Mouse (Mus musculus) fibroblast of lung, adult 2 months (primary cell): ENCODE results near the gene Ampd1.
"Not testable (repeated sequence)": the region's sequence is repeated elsewhere in the genome, so short reads cannot be mapped to it uniquely, and the experiment has no call there.

ENCODE experiments used
- DNase-seq: peaks from one replicate; pipeline ENCODE4 v3.0.0-alpha.2; 2011; ENCODE audit warnings: low read depth

Ampd1 gene

GRCm38 (mm10) chr3:103102454-103103390, 28.9 kb downstream of the Ampd1 start, which contains the start of gene Dennd2c:
Dennd2c (plus strand) TSS chr3:103102604.
- peak; percentile 76 for DNase-seq

- DNase-seq = no peak
Measured at GRCm38 (mm10) chr3:103107565-103108240, 33.9 kb downstream of the Ampd1 start.

DNA sequence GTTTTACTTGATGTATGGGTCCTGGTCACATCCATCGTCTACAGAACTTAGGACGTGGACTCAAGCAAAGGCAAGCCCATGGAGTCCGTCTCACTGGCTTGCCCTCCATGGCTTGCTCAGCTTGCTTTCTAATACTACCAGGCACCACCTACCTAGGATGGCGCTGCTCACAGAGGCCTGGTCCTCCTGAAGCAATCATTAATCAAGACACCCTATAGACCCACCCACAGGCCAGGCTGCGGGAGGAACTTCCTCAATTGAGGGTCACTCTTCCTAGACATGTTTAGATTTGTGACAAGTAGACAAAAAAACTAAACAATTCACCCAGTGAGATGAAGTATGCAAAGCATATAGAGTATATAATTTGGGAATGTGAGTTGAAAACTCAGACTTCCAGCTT, 38.4 kb downstream of the Ampd1 start:
- no peak for DNase-seq

- no peak for DNase-seq
Measured at GRCm38 (mm10) chr3:103123636-103124035, 49.8 kb downstream of the Ampd1 start.

GRCm38 (mm10) chr3:103126138-103126537, 52.3 kb downstream of the Ampd1 start:
- no peak for DNase-seq

DNA sequence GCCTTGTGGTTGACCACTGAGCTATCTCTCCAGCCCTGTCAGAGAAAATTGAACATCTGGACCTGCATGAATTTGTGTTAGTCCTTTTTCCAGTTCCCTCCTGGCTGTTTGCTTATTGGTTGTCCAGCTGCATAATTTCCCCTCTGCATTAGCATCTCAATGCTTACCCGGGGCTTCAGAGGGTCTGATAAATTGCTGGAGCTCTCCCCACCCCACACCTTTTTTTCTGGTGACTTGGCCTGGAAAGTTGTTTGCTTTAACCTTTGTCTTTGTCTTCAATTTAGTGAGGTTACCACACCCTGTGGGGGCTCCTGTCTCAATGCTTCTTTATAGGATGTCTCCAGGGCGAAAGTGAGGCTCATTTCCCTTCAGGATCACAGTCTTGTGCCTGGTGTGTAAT, 53.4 kb downstream of the Ampd1 start:
- no peak for DNase-seq

- DNase-seq = no peak
Measured at GRCm38 (mm10) chr3:103127721-103128120, 53.9 kb downstream of the Ampd1 start.

- no peak for DNase-seq
Measured at GRCm38 (mm10) chr3:103128251-103128650, 54.4 kb downstream of the Ampd1 start.

GRCm38 (mm10) chr3:103129367-103130159, 55.7 kb downstream of the Ampd1 start:
- no peak for DNase-seq

DNA sequence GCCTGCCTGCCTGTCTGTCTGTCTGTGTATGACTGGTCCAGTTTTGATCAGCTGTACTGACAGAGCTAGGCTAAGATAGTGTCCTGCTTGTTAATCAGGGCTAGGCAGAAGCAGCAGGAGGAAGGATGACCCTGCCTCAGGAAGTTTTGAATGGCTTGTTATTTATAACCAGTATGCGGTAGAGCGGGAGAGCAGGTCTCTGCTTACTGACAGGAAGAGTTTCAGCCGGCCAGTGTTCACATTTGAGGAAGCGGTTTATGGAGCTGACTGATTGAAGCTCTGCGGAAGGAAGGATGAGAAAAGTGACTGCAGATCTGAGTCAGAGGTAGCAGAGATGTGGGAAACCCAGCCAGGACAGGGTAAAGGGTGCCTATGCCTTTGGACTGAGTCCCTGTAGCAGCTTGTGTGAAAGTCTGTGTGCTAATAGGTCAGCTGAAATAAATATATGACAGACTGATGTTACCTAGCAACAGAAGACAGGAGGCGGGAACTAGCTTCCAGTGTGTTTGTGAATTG, 56.5 kb downstream of the Ampd1 start:
- DNase-seq = peak; percentile 46

DNA sequence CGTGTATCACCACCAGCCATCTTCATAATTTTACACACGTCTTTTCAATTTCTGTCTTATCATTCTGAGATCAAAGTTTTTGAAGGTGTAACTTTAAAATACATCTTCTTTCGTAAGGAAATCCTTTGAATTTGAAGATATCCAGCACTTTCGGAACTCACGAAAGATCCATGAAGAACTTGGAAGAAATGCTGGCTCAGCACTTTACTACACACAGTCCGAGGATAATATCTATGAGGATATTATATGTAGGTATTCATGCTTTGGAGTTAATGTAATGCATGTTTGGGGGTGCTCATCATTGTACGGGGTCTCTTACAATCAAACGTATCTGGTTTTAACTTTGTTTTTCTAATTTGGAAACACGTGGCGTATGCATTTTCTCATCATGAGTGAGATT, 59.3 kb downstream of the Ampd1 start:
- DNase-seq = no peak

DNA sequence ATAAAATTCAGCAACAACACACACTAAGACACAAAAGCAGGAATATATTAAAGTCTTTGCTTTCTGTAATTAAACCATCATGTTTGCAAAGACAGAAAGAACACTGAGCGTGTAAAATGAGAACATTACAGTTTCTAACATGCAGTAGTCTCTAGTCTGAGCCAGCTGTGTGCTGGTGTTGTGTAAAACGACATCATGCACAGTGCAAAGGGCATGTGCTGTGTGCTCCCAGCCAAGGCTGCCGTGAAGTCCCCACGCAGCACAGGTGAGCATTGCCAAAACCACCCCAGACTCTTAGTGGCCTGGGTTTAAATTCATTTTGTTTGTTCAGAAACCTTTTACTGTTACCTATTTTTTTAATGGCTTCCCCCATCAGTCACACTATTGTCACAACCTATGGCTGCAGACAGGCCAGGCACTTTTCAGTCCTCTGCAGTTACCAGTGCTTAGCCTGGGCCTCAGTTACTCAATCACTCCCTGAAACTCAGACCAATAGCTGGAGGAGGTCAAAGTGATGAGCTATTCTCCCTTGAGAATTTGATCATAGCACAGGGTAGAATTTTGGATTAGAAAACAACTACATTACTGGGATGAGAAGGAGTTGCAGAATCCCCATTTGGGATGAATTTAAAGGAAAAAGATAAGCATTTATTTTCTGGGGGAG, 62.7 kb downstream of the Ampd1 start:
- no peak for DNase-seq

- DNase-seq = no peak
Measured at GRCm38 (mm10) chr3:103139047-103139446, 65.2 kb downstream of the Ampd1 start.

GRCm38 (mm10) chr3:103140095-103140838, 66.5 kb downstream of the Ampd1 start:
- not testable (repeated sequence) for DNase-seq

GRCm38 (mm10) chr3:103141287-103141686, 67.5 kb downstream of the Ampd1 start:
- DNase-seq = no peak

DNA sequence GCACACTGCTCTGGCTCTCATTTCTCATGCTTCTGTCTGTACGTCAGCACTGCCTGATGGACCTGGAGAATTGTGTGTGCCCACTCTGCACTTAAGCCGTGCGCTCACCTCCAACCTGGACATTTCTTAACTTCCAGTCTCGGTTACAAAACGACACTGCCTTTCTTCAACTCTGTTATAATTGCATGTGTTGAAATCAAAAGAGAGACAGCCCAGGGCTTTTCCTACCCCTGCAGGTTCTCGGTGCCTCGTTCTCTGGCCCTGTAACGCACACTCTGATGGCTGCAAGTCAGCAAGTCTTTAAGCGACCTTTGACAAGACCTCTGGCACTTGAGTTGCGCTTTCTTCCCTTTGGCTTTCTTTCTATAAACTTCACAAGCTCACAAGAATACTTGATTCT, 68.6 kb downstream of the Ampd1 start:
- DNase-seq = no peak

DNA sequence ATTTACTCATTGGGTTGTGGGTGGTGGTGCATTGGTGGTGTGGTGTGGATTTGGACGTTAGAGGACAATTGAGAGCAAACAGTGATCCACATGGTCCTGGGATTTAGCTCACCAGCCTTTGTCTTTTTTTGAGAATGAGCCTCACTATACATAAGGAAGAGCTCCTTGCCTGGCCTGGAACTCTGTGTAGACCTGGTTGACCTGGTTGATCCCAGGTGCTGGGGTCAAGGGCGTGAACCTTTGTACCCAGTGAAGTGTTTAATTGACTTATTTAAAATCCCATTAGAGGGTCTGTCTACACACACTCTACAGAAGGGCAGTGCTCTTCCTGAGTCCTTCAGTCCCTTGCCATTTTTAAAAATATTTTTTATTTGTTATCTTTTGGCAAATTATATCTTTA, 71.5 kb downstream of the Ampd1 start:
- DNase-seq = no peak

DNA sequence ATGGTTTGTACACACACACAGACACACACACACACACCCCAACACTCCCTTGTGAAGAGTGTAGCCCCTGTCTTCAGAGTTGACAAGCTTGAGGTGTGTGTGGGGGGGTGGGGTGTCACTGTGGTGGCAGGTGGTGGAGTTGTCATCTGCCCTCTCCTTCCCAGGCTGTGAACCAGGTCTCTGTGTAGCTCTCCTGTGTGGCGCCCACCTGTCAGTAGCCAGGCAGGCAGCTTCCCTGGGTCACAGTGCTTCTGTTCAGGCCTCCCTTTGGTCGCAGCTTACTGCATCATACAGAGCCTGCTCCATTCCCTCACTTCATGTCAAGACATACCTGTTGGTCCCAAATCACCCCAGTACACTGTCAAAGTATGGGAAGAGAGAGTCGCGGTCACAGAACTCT, 72.0 kb downstream of the Ampd1 start:
- no peak for DNase-seq

- no peak for DNase-seq
Measured at GRCm38 (mm10) chr3:103146330-103147166, 72.7 kb downstream of the Ampd1 start.

DNA sequence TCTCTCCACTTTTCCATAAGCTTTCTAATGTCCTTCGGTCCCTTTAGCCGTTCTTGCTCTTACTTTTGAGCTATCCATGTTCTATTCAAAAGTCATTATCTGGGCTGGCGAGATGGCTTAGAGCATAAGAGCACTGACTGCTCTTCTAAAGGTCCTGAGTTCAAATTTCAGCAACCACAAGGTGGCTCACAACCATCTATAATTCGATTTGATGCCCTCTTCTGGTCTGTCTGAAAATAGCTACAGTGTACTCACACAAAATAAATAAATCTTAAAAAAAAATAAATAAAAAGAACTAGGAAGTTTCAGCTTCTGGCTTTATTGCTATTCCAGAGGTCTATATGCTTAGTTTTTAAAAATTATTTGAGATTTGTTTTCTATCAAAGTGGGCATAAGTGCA, 74.0 kb downstream of the Ampd1 start:
- no peak for DNase-seq
